Comparison of ENCODE assay signal across 8 mouse cellular contexts in genomic region chr1:165658602-165659001, GRCm38 (mm10). TPM values are rescaled to one million over a fixed set of nuclear protein-coding genes. Genes with fewer than 3 reads are reported as not detected.
DNase-seq lines count a peak whose midpoint lies in the region; ATAC-seq and TF ChIP-seq lines count a peak whose summit lies in the region.

No protein-coding gene starts in this region.

- TF ChIP-seq EP300 in heart, adult 2 months (IDR thresholded peaks at IDR 0.05; ENCODE audit: insufficient read depth, low read depth, low read length), result peak; percentile 70; the same call in 1 of the 2 replicates

- H3K4me3 ChIP-seq in heart, adult 2 months, result no peak overlapping the region
- no peak overlapping the region for H3K4me3 ChIP-seq in heart, embryonic 10.5 days
- no peak overlapping the region for H3K4me3 ChIP-seq in forebrain, embryonic 10.5 days
- no peak overlapping the region for H3K4me3 ChIP-seq in hindbrain, embryonic 15.5 days

- TF ChIP-seq CTCF in heart, adult 2 months (IDR thresholded peaks at IDR 0.05), result peak; percentile 97; the same call in 1 of the 2 replicates

- peaks cover 21% of the 10 kb centered on the region for H3K36me3 ChIP-seq in heart, adult 2 months (ENCODE audit: control insufficient read depth, insufficient read depth, low read length)
- H3K36me3 ChIP-seq in heart, embryonic 10.5 days, result peaks cover 84% of the 10 kb centered on the region
- H3K36me3 ChIP-seq in forebrain, embryonic 10.5 days (replicated peaks), result no peaks in the 10 kb centered on the region
- no peaks in the 10 kb centered on the region for H3K36me3 ChIP-seq in hindbrain, embryonic 15.5 days

- no peak for TF ChIP-seq POLR2A in heart, adult 2 months (IDR thresholded peaks at IDR 0.05; ENCODE audit: insufficient read depth, low read depth, low read length)

- peak; percentile 70 to 76 for DNase-seq in heart, adult 2 months
- no peak for DNase-seq in heart, embryonic 10.5 days (ENCODE audit: low spot score)
- peak; percentile 70 for DNase-seq in c-Kit-positive CD71-negative TER-119-negative erythroid progenitor cells, embryonic 14.5 days (ENCODE audit: low read depth)
- peak; percentile 75 for DNase-seq in forebrain, embryonic 10.5 days (ENCODE audit: extremely low spot score, low spot score)
- DNase-seq in layer of hippocampus, postnatal 36 days, result peak; percentile 65 to 71
- peak; percentile 82 for DNase-seq in lung, postnatal 25 days (ENCODE audit: low spot score)
- DNase-seq in right cerebral cortex, postnatal 36 days (ENCODE audit: low spot score in 2 of 2), result peak; percentile 59 to 66

- H3K9me3 ChIP-seq in heart, embryonic 10.5 days, result no peaks in the 10 kb centered on the region
- H3K9me3 ChIP-seq in forebrain, embryonic 10.5 days, result no peaks in the 10 kb centered on the region
- H3K9me3 ChIP-seq in hindbrain, embryonic 15.5 days, result no peaks in the 10 kb centered on the region

- intact Hi-C loops in heart, adult 2 months (cut with DNase I), result loop anchor here (1.0 to 10.0 kb wide), 3 partner anchors 14 to 496 kb away; no protein-coding TSS in a partner anchor

- H3K27ac ChIP-seq in heart, adult 2 months, result no peak overlapping the region
- no peak overlapping the region for H3K27ac ChIP-seq in heart, embryonic 10.5 days
- no peak overlapping the region for H3K27ac ChIP-seq in forebrain, embryonic 10.5 days
- H3K27ac ChIP-seq in hindbrain, embryonic 15.5 days (replicated peaks), result no peak overlapping the region

- 29% methylated on average over 5 of the region's 5 CpGs for WGBS in heart, adult 2 months
- 49% methylated on average over 5 of the region's 5 CpGs for WGBS in heart, embryonic 10.5 days
- 38% methylated on average over 5 of the region's 5 CpGs for WGBS in forebrain, embryonic 10.5 days
- 35% methylated on average over 5 of the region's 5 CpGs for WGBS in hindbrain, embryonic 15.5 days

- H3K4me1 ChIP-seq in heart, adult 2 months (ENCODE audit: control insufficient read depth, insufficient read depth, low read length), result peaks cover 13% of the 10 kb centered on the region
- peaks cover 39% of the 10 kb centered on the region for H3K4me1 ChIP-seq in heart, embryonic 10.5 days
- peaks cover 20% of the 10 kb centered on the region for H3K4me1 ChIP-seq in forebrain, embryonic 10.5 days
- peaks cover 11% of the 10 kb centered on the region for H3K4me1 ChIP-seq in hindbrain, embryonic 15.5 days (replicated peaks)

- H3K9ac ChIP-seq in heart, adult 2 months (ENCODE audit: low read depth, low read length), result no peak overlapping the region
- H3K9ac ChIP-seq in hindbrain, embryonic 15.5 days, result no peak overlapping the region

- no peak overlapping the region for H3K4me2 ChIP-seq in hindbrain, embryonic 15.5 days

- no peaks in the 10 kb centered on the region for H3K27me3 ChIP-seq in heart, adult 2 months (ENCODE audit: control insufficient read depth, insufficient read depth, low read length)
- H3K27me3 ChIP-seq in heart, embryonic 10.5 days (ENCODE audit: insufficient read depth, poor library complexity, severe bottlenecking), result no peaks in the 10 kb centered on the region
- H3K27me3 ChIP-seq in forebrain, embryonic 10.5 days (ENCODE audit: poor library complexity, severe bottlenecking), result peaks cover 9% of the 10 kb centered on the region; the same call in 1 of the 2 replicates
- no peaks in the 10 kb centered on the region for H3K27me3 ChIP-seq in hindbrain, embryonic 15.5 days

- H3K79me2 ChIP-seq in heart, adult 2 months (replicated peaks; ENCODE audit: control insufficient read depth, insufficient read depth, low read length), result no peaks in the 10 kb centered on the region

- 0 out of 2 replicates have a peak, but pooled peaks have one; percentile 20 for ATAC-seq in hindbrain, embryonic 15.5 days (ENCODE audit: low FRiP score, low read depth)

RNA-seq across cellular contexts. Expression of gene Mpzl1, which starts 24.3 kb away (rescaled TPM):
- 10 to 100 TPM; 15.1 to 19.7 TPM for total RNA-seq in heart, adult 2 months (2021)
- polyA plus RNA-seq in heart, adult 2 months (2012; rRNA removed), result 18.3 and 25.6 TPM in 2 replicates
- 138 and 170 TPM in 2 replicates for polyA plus RNA-seq in heart, embryonic 10.5 days (2016; fragmentation: Nextera tagmentation; extraction: Ambion mirVana)
- 119 and 122 TPM in 2 replicates for polyA plus RNA-seq in forebrain, embryonic 10.5 days (2016; fragmentation: Nextera tagmentation; extraction: Ambion mirVana)
- 156 TPM in 2 replicates for polyA plus RNA-seq in hindbrain, embryonic 15.5 days (2015; fragmentation: Nextera tagmentation; extraction: Ambion mirVana)
- total RNA-seq in layer of hippocampus, postnatal 36 days (2021), result 10 to 100 TPM; 35.7 to 39.6 TPM

RNA-seq across cellular contexts. Expression of gene Rcsd1, which starts 51.0 kb away (rescaled TPM):
- total RNA-seq in heart, adult 2 months (2021), result 10 to 100 TPM; 68.7 to 81.5 TPM
- polyA plus RNA-seq in heart, adult 2 months (2012; rRNA removed), result 57.2 and 86.2 TPM in 2 replicates
- polyA plus RNA-seq in heart, embryonic 10.5 days (2016; fragmentation: Nextera tagmentation; extraction: Ambion mirVana), result 100 and 130 TPM in 2 replicates
- polyA plus RNA-seq in forebrain, embryonic 10.5 days (2016; fragmentation: Nextera tagmentation; extraction: Ambion mirVana), result 8.3 and 8.4 TPM in 2 replicates
- polyA plus RNA-seq in hindbrain, embryonic 15.5 days (2015; fragmentation: Nextera tagmentation; extraction: Ambion mirVana), result 9.9 and 10.5 TPM in 2 replicates
- total RNA-seq in layer of hippocampus, postnatal 36 days (2021), result 1 to 10 TPM; 3.7 to 4.8 TPM
